Mouse (Mus musculus): Measurements from ENCODE around the gene Mast4.
A peak's percentile ranks its signal among the peaks of the same experiment; 100 is the strongest.

GRCm38 (mm10) chr13:102898374-102899131, 435.7 kb downstream of the Mast4 start:
- TF ChIP-seq POLR2A (IDR thresholded peaks at IDR 0.05; ENCODE audit: low read depth, low read length) (no peak), TBP (conservative IDR thresholded peaks at IDR 0.05; ENCODE audit: low read depth, low read length) (no peak), CTCF (conservative IDR thresholded peaks at IDR 0.05 in 1 of 2, IDR thresholded peaks at IDR 0.05 in 1 of 2; ENCODE audit: low read depth in 2 of 2, low read length in 2 of 2) (no peak), USF1 (IDR thresholded peaks at IDR 0.05; ENCODE audit: low read depth, low read length) (no peak), ZC3H11A (IDR thresholded peaks at IDR 0.05; ENCODE audit: low read depth, low read length) (no peak), ELF1 (IDR thresholded peaks at IDR 0.05; ENCODE audit: low read depth, low read length) (peak; percentile 23; the same call in 1 of the 2 replicates), MAFK (IDR thresholded peaks at IDR 0.05; ENCODE audit: insufficient replicate concordance, low read length) (no peak), POLR2AphosphoS2 (IDR thresholded peaks at IDR 0.05; ENCODE audit: low read depth, low read length) (no peak), MEF2A (IDR thresholded peaks at IDR 0.05; ENCODE audit: borderline replicate concordance, low read depth, low read length) (peak; percentile 50), JUND (conservative IDR thresholded peaks at IDR 0.05; ENCODE audit: low read depth, low read length) (no peak), BHLHE40 (IDR thresholded peaks at IDR 0.05; ENCODE audit: low read depth, low read length) (peak; percentile 89), MAZ (IDR thresholded peaks at IDR 0.05; ENCODE audit: low read depth, low read length) (no peak; the same call in none of the 2 replicates), SIN3A (IDR thresholded peaks at IDR 0.05; ENCODE audit: low read length) (no peak; the same call in 1 of the 2 replicates), MYC (IDR thresholded peaks at IDR 0.05; ENCODE audit: low read depth, low read length) (no peak)

Data from CH12.LX (cell line).